Mouse (Mus musculus) intestine, postnatal 0 days (tissue): Measurements from ENCODE around the gene Timm44. TPM values are rescaled to one million over a fixed set of nuclear protein-coding genes. Genes with fewer than 3 reads are reported as not detected.

ENCODE experiments used
- ATAC-seq: fragments of 200-750 bp; cut with Nextera tagmentation; 2 replicates; pipeline ENCODE4 v1.8.0; 2017; ENCODE audit warnings: mild to moderate bottlenecking, moderate TSS enrichment, moderate library complexity
- H3K27ac ChIP-seq: fragments of 300-500 bp; sonication (generic); 2 replicates; pipeline ENCODE4 v1.5.1; 2014; ENCODE audit warnings: mild to moderate bottlenecking, low read depth, low read length, moderate library complexity
- H3K27me3 ChIP-seq: fragments of 300-500 bp; sonication (generic); replicated peaks from 2 replicates; pipeline ENCODE4 v1.6.1; 2014; ENCODE audit warnings: low read length, mixed read lengths; ENCODE audit not compliant: control insufficient read depth, insufficient read depth
- H3K36me3 ChIP-seq: fragments of 300-500 bp; sonication (generic); 2 replicates; pipeline ENCODE4 v1.6.1; 2014; ENCODE audit warnings: mild to moderate bottlenecking, moderate library complexity; ENCODE audit not compliant: control insufficient read depth, insufficient read depth
- H3K4me1 ChIP-seq: fragments of 300-500 bp; sonication (generic); replicated peaks from 2 replicates; pipeline ENCODE4 v1.6.1; 2014; ENCODE audit warnings: antibody characterized with exemption, low read length, mixed read lengths; ENCODE audit not compliant: control insufficient read depth, insufficient read depth
- H3K4me2 ChIP-seq: fragments of 300-500 bp; sonication (generic); replicated peaks from 2 replicates; pipeline ENCODE4 v1.6.1; 2014; ENCODE audit warnings: low read depth, mild to moderate bottlenecking, moderate library complexity
- H3K4me3 ChIP-seq: fragments of 300-500 bp; sonication (generic); 2 replicates; pipeline ENCODE4 v1.5.1; 2014; ENCODE audit warnings: low read depth, low read length
- H3K9ac ChIP-seq: fragments of 300-500 bp; sonication (generic); 2 replicates; pipeline ENCODE4 v1.6.1; 2014; ENCODE audit warnings: mild to moderate bottlenecking, low read depth, low read length
- H3K9me3 ChIP-seq: fragments of 300-500 bp; sonication (generic); 2 replicates; pipeline ENCODE4 v1.6.1; 2016; ENCODE audit warnings: mixed run types; ENCODE audit not compliant: control insufficient read depth
- CTCF ChIP-seq: sonication (generic); IDR thresholded peaks from 2 replicates; pipeline ENCODE4 v1.5.1; 2016; ENCODE audit warnings: low read depth, mild to moderate bottlenecking, control low read depth, antibody characterized with exemption, moderate library complexity
- WGBS: fragments of 180-500 bp; shearing (Covaris S2); extraction: QIAGEN DNeasy Blood & Tissue Kit; methylation state at CpG from one replicate; pipeline ENCODE4 v1.1.7; 2014; 5-methylcytosine and 5-hydroxymethylcytosine counted together
- polyA plus RNA-seq: library from polyadenylated mRNA; unstranded; fragments of >200 nt; fragmentation: Nextera tagmentation; extraction: Ambion mirVana; gene quantifications from 2 replicates; pipeline ENCODE4 v1.2.1, GENCODE M21; 2015

Gene Timm44
- polyA plus RNA-seq, 1 experiment from 2014 or later, result 35.5 TPM

- ATAC-seq, result peak; percentile 57; the same call in 1 of the 2 replicates
- Histone ChIP-seq H3K27me3 (no peaks in the 10 kb centered on the region), H3K27ac (no peak overlapping the region), H3K4me1 (no peaks in the 10 kb centered on the region), H3K36me3 (peaks cover 90% of the 10 kb centered on the region), H3K9ac (no peak overlapping the region), H3K4me2 (no peak overlapping the region), H3K9me3 (no peaks in the 10 kb centered on the region), H3K4me3 (no peak overlapping the region)
- 78% methylated on average over 15 of the region's 15 CpGs for WGBS
- peak; percentile 69 for TF ChIP-seq CTCF
Measured at GRCm38 (mm10) chr8:4267627-4268026, 8.1 kb downstream of the Timm44 start.

- H3K9ac ChIP-seq, result no peak overlapping the region
- no peak overlapping the region for H3K4me2 ChIP-seq
- TF ChIP-seq CTCF, result no peak
- H3K27me3 ChIP-seq, result no peaks in the 10 kb centered on the region
- no peak overlapping the region for H3K4me3 ChIP-seq
- H3K27ac ChIP-seq, result no peak overlapping the region
- H3K4me1 ChIP-seq, result no peaks in the 10 kb centered on the region
- WGBS, result 90% methylated on average over 15 of the region's 15 CpGs
- H3K9me3 ChIP-seq, result no peaks in the 10 kb centered on the region
- no peak for ATAC-seq
- peaks cover 94% of the 10 kb centered on the region for H3K36me3 ChIP-seq
Measured at GRCm38 (mm10) chr8:4265160-4265914, 10.4 kb downstream of the Timm44 start.

GRCm38 (mm10) chr8:4263105-4263791, 12.5 kb downstream of the Timm44 start:
- H3K4me1 ChIP-seq, result no peaks in the 10 kb centered on the region
- H3K36me3 ChIP-seq, result peaks cover 81% of the 10 kb centered on the region
- ATAC-seq, result no peak
- H3K9me3 ChIP-seq, result no peaks in the 10 kb centered on the region
- 88% methylated on average over 8 of the region's 8 CpGs for WGBS
- H3K4me2 ChIP-seq, result no peak overlapping the region
- TF ChIP-seq CTCF, result no peak
- no peaks in the 10 kb centered on the region for H3K27me3 ChIP-seq
- H3K4me3 ChIP-seq, result no peak overlapping the region
- no peak overlapping the region for H3K27ac ChIP-seq
- no peak overlapping the region for H3K9ac ChIP-seq

GRCm38 (mm10) chr8:4259805-4260170, 15.9 kb downstream of the Timm44 start:
- no peaks in the 10 kb centered on the region for H3K27me3 ChIP-seq
- no peak for ATAC-seq
- H3K4me1 ChIP-seq, result no peaks in the 10 kb centered on the region
- no peak overlapping the region for H3K4me3 ChIP-seq
- H3K4me2 ChIP-seq, result peak overlapping the region; percentile 98; the same call in 1 of the 2 replicates
- H3K27ac ChIP-seq, result no peak overlapping the region
- no peaks in the 10 kb centered on the region for H3K9me3 ChIP-seq
- WGBS, result 89% methylated on average over 4 of the region's 4 CpGs
- H3K9ac ChIP-seq, result no peak overlapping the region
- H3K36me3 ChIP-seq, result peaks cover 60% of the 10 kb centered on the region
- no peak for TF ChIP-seq CTCF

- Histone ChIP-seq H3K4me3 (peak within 1 kb of the TSS; percentile 63), H3K27me3 (no peaks in the 10 kb centered on the region), H3K36me3 (peaks cover 59% of the 10 kb centered on the region), H3K9me3 (no peaks in the 10 kb centered on the region), H3K9ac (peak within 1 kb of the TSS; percentile 34), H3K4me2 (peak within 1 kb of the TSS; percentile 98), H3K27ac (peak within 1 kb of the TSS; percentile 41; the same call in 1 of the 2 replicates), H3K4me1 (no peaks in the 10 kb centered on the region)
- WGBS, result 7% methylated on average over 31 of the region's 33 CpGs
- TF ChIP-seq CTCF, result no peak
- ATAC-seq, result peak; percentile 86
Measured at GRCm38 (mm10) chr8:4259125-4259804, 16.4 kb downstream of the Timm44 start, which contains the start of gene Ctxn1. Gene Ctxn1, minus strand, starts transcription at chr8:4259274.

GRCm38 (mm10) chr8:4258678-4259077, 17.0 kb downstream of the Timm44 start:
- no peaks in the 10 kb centered on the region for H3K9me3 ChIP-seq
- WGBS, result under 1% methylated on average over 32 of the region's 32 CpGs
- peak overlapping the region; percentile 41; the same call in 1 of the 2 replicates for H3K27ac ChIP-seq
- H3K9ac ChIP-seq, result peak overlapping the region; percentile 34
- peak; percentile 50 for ATAC-seq
- H3K36me3 ChIP-seq, result peaks cover 55% of the 10 kb centered on the region
- H3K4me1 ChIP-seq, result no peaks in the 10 kb centered on the region
- H3K27me3 ChIP-seq, result no peaks in the 10 kb centered on the region
- no peak for TF ChIP-seq CTCF
- peak overlapping the region; percentile 98 for H3K4me2 ChIP-seq
- H3K4me3 ChIP-seq, result peak overlapping the region; percentile 63
